ENCODE assay signal across 8 mouse cellular contexts in genomic region chr12:85338815-85339214, GRCm38 (mm10). TPM values are rescaled to one million over a fixed set of nuclear protein-coding genes. Genes with fewer than 3 reads are reported as not detected.
A peak's percentile ranks its signal among the peaks of the same experiment; 100 is the strongest.
DNase-seq lines count a peak whose midpoint lies in the region; ATAC-seq and TF ChIP-seq lines count a peak whose summit lies in the region.

No protein-coding gene starts in this region.

- H3K36me3 ChIP-seq in kidney, embryonic 16.5 days (ENCODE audit: insufficient read depth, low read length) = peaks cover 23% of the 10 kb centered on the region
- peaks cover 20% of the 10 kb centered on the region for H3K36me3 ChIP-seq in forebrain, postnatal 0 days (ENCODE audit: insufficient read depth)
- H3K36me3 ChIP-seq in liver, postnatal 0 days (replicated peaks; ENCODE audit: insufficient read depth, low read length) = peaks cover 15% of the 10 kb centered on the region

- H3K27ac ChIP-seq in kidney, embryonic 16.5 days (ENCODE audit: low read length) = peak overlapping the region; percentile 91
- peak overlapping the region; percentile 96 for H3K27ac ChIP-seq in bone marrow, adult 2 months (ENCODE audit: control insufficient read depth, insufficient read depth, low read depth, low read length, poor library complexity)
- peak overlapping the region; percentile 80 for H3K27ac ChIP-seq in forebrain, postnatal 0 days (ENCODE audit: low read depth, low read length)
- peak overlapping the region; percentile 97 for H3K27ac ChIP-seq in liver, postnatal 0 days (ENCODE audit: low read depth)

- H3K9ac ChIP-seq in kidney, embryonic 16.5 days (replicated peaks; ENCODE audit: low read length) = peak overlapping the region; percentile 98
- peak overlapping the region; percentile 92 for H3K9ac ChIP-seq in forebrain, postnatal 0 days
- H3K9ac ChIP-seq in liver, postnatal 0 days (replicated peaks) = peak overlapping the region; percentile 100

- H3K4me2 ChIP-seq in kidney, embryonic 16.5 days (replicated peaks; ENCODE audit: low read depth, low read length) = peak overlapping the region; percentile 77
- H3K4me2 ChIP-seq in forebrain, postnatal 0 days (ENCODE audit: low read depth) = peak overlapping the region; percentile 73
- H3K4me2 ChIP-seq in liver, postnatal 0 days (ENCODE audit: low read depth, low read length) = peak overlapping the region; percentile 68

- TF ChIP-seq POLR2A in bone marrow, adult 2 months (IDR thresholded peaks at IDR 0.05; ENCODE audit: borderline replicate concordance, control insufficient read depth, low read depth, low read length) = no peak

- TF ChIP-seq CTCF in bone marrow, adult 2 months (IDR thresholded peaks at IDR 0.05; ENCODE audit: control insufficient read depth, insufficient read depth, low read length) = no peak
- TF ChIP-seq CTCF in forebrain, postnatal 0 days (IDR thresholded peaks at IDR 0.05; ENCODE audit: low read depth) = no peak
- TF ChIP-seq CTCF in liver, postnatal 0 days (IDR thresholded peaks at IDR 0.05; ENCODE audit: low read depth) = no peak

- DNase-seq in kidney, postnatal 36 days = no peak
- no peak for DNase-seq in forebrain, postnatal 0 days
- no peak for DNase-seq in liver, postnatal 0 days
- no peak for DNase-seq in c-Kit-positive CD71-positive TER-119-positive erythroid progenitor cells, embryonic 14.5 days (ENCODE audit: low spot score)
- DNase-seq in left cerebral cortex, adult 9 months (ENCODE audit: low spot score in 2 of 2) = no peak
- no peak for DNase-seq in left cerebral cortex, adult 18-20 months (ENCODE audit: low spot score in 2 of 2)

- WGBS in kidney, embryonic 16.5 days = under 1% methylated on average over 42 of the region's 42 CpGs
- whole genome bisulfite sequencing in bone marrow, adult 2 months = under 1% methylated on average over 42 of the region's 42 CpGs
- WGBS in forebrain, postnatal 0 days = 3% methylated on average over 40 of the region's 42 CpGs
- under 1% methylated on average over 35 of the region's 42 CpGs for WGBS in liver, postnatal 0 days (ENCODE audit: insufficient replicate concordance)

- no peak for TF ChIP-seq EP300 in liver, postnatal 0 days (IDR thresholded peaks at IDR 0.05; ENCODE audit: low read depth)

- H3K9me3 ChIP-seq in kidney, embryonic 16.5 days (ENCODE audit: low read length) = no peaks in the 10 kb centered on the region
- no peaks in the 10 kb centered on the region for H3K9me3 ChIP-seq in forebrain, postnatal 0 days (ENCODE audit: low read length)
- H3K9me3 ChIP-seq in liver, postnatal 0 days (ENCODE audit: low read length) = no peaks in the 10 kb centered on the region

- peak overlapping the region; percentile 99 for H3K4me3 ChIP-seq in kidney, embryonic 16.5 days (ENCODE audit: low read length)
- H3K4me3 ChIP-seq in bone marrow, adult 2 months (replicated peaks; ENCODE audit: control insufficient read depth, low read depth, low read length) = peak overlapping the region; percentile 81
- peak overlapping the region; percentile 92 for H3K4me3 ChIP-seq in forebrain, postnatal 0 days (ENCODE audit: low read depth, low read length)
- peak overlapping the region; percentile 100 for H3K4me3 ChIP-seq in liver, postnatal 0 days (ENCODE audit: low read depth, low read length)

- peak; percentile 83 for ATAC-seq in kidney, embryonic 16.5 days (ENCODE audit: low FRiP score, low TSS enrichment)
- ATAC-seq in forebrain, postnatal 0 days = peak; percentile 57
- peak; percentile 69 for ATAC-seq in liver, postnatal 0 days

- H3K4me1 ChIP-seq in kidney, embryonic 16.5 days (ENCODE audit: insufficient read depth, low read length) = peaks cover 16% of the 10 kb centered on the region
- no peaks in the 10 kb centered on the region for H3K4me1 ChIP-seq in bone marrow, adult 2 months (ENCODE audit: control insufficient read depth, insufficient read depth, low read length)
- no peaks in the 10 kb centered on the region for H3K4me1 ChIP-seq in forebrain, postnatal 0 days (ENCODE audit: insufficient read depth)
- H3K4me1 ChIP-seq in liver, postnatal 0 days (ENCODE audit: insufficient read depth) = peaks cover 17% of the 10 kb centered on the region

- no peaks in the 10 kb centered on the region for H3K27me3 ChIP-seq in kidney, embryonic 16.5 days (ENCODE audit: insufficient read depth, low read length)
- no peaks in the 10 kb centered on the region for H3K27me3 ChIP-seq in forebrain, postnatal 0 days (ENCODE audit: insufficient read depth, low read length)
- H3K27me3 ChIP-seq in liver, postnatal 0 days (ENCODE audit: insufficient read depth, low read length) = no peaks in the 10 kb centered on the region

RNA-seq across cellular contexts. Expression of gene Nek9, which starts 0.3 kb away (rescaled TPM):
- polyA plus RNA-seq in kidney, embryonic 16.5 days (2015; fragmentation: Nextera tagmentation; extraction: Ambion mirVana) = 20.7 and 23.9 TPM in 2 replicates
- 14.2 and 25.4 TPM in 2 replicates for polyA plus RNA-seq in bone marrow, adult 2 months (2011; ENCODE audit: insufficient read depth, insufficient read length, low replicate concordance, missing spikeins)
- 19.0 and 23.2 TPM in 2 replicates for total RNA-seq in forebrain, postnatal 0 days (2014; rRNA removed)
- polyA plus RNA-seq in forebrain, postnatal 0 days (2015; fragmentation: Nextera tagmentation; extraction: Ambion mirVana) = 6.6 and 8.5 TPM in 2 replicates
- polyA plus RNA-seq in liver, postnatal 0 days (2015; fragmentation: Nextera tagmentation; extraction: Ambion mirVana) = 4.1 and 4.5 TPM in 2 replicates
- total RNA-seq in left cerebral cortex, adult 18-20 months (2021) = 10 to 100 TPM; 35.7 to 36.3 TPM

RNA-seq across cellular contexts. Expression of gene Tmed10, which starts 35.8 kb away (rescaled TPM):
- 347 and 350 TPM in 2 replicates for polyA plus RNA-seq in kidney, embryonic 16.5 days (2015; fragmentation: Nextera tagmentation; extraction: Ambion mirVana)
- 39.8 and 59.6 TPM in 2 replicates for polyA plus RNA-seq in bone marrow, adult 2 months (2011; ENCODE audit: insufficient read depth, insufficient read length, low replicate concordance, missing spikeins)
- 45.0 and 59.2 TPM in 2 replicates for total RNA-seq in forebrain, postnatal 0 days (2014; rRNA removed)
- polyA plus RNA-seq in forebrain, postnatal 0 days (2015; fragmentation: Nextera tagmentation; extraction: Ambion mirVana) = 147 and 167 TPM in 2 replicates
- 165 and 170 TPM in 2 replicates for polyA plus RNA-seq in liver, postnatal 0 days (2015; fragmentation: Nextera tagmentation; extraction: Ambion mirVana)
- total RNA-seq in left cerebral cortex, adult 18-20 months (2021) = 100 to 1,000 TPM; 162 to 165 TPM

RNA-seq across cellular contexts. Expression of gene Zc2hc1c, which starts 50.4 kb away (rescaled TPM):
- polyA plus RNA-seq in kidney, embryonic 16.5 days (2015; fragmentation: Nextera tagmentation; extraction: Ambion mirVana) = 4.1 and 4.4 TPM in 2 replicates
- polyA plus RNA-seq in bone marrow, adult 2 months (2011; ENCODE audit: insufficient read depth, insufficient read length, low replicate concordance, missing spikeins) = 0.72 TPM in 1 of 2 replicates, not detected in the other
- total RNA-seq in forebrain, postnatal 0 days (2014; rRNA removed) = 0.69 and 1.3 TPM in 2 replicates
- 0.75 and 1.1 TPM in 2 replicates for polyA plus RNA-seq in forebrain, postnatal 0 days (2015; fragmentation: Nextera tagmentation; extraction: Ambion mirVana)
- 0.12 and 0.22 TPM in 2 replicates for polyA plus RNA-seq in liver, postnatal 0 days (2015; fragmentation: Nextera tagmentation; extraction: Ambion mirVana)
- 1 to 10 TPM; 2.3 to 2.8 TPM for total RNA-seq in left cerebral cortex, adult 18-20 months (2021)

RNA-seq across cellular contexts. Expression of gene Acyp1, which starts 50.6 kb away (rescaled TPM):
- 57.4 and 57.5 TPM in 2 replicates for polyA plus RNA-seq in kidney, embryonic 16.5 days (2015; fragmentation: Nextera tagmentation; extraction: Ambion mirVana)
- 8.1 and 20.6 TPM in 2 replicates for polyA plus RNA-seq in bone marrow, adult 2 months (2011; ENCODE audit: insufficient read depth, insufficient read length, low replicate concordance, missing spikeins)
- total RNA-seq in forebrain, postnatal 0 days (2014; rRNA removed) = 24.5 and 39.6 TPM in 2 replicates
- 44.4 and 50.7 TPM in 2 replicates for polyA plus RNA-seq in forebrain, postnatal 0 days (2015; fragmentation: Nextera tagmentation; extraction: Ambion mirVana)
- 27.8 and 29.9 TPM in 2 replicates for polyA plus RNA-seq in liver, postnatal 0 days (2015; fragmentation: Nextera tagmentation; extraction: Ambion mirVana)
- 10 to 100 TPM; 33.2 to 36.4 TPM for total RNA-seq in left cerebral cortex, adult 18-20 months (2021)
